ENCODE assay signal across 8 mouse cellular contexts in genomic region chr11:116661291-116661947, GRCm38 (mm10). TPM values are rescaled to one million over a fixed set of nuclear protein-coding genes. Genes with fewer than 3 reads are reported as not detected.
DNase-seq lines count a peak whose midpoint lies in the region; ATAC-seq lines count a peak whose summit lies in the region.

No protein-coding gene starts in this region.

- H3K9ac ChIP-seq in hindbrain, embryonic 12.5 days = peak overlapping the region; percentile 15
- H3K9ac ChIP-seq in neural tube, embryonic 14.5 days (replicated peaks; ENCODE audit: low read depth, low read length) = peak overlapping the region; percentile 44; the same call in 1 of the 2 replicates

- H3K27ac ChIP-seq in hindbrain, embryonic 12.5 days = peak overlapping the region; percentile 93
- H3K27ac ChIP-seq in neural tube, embryonic 14.5 days (ENCODE audit: low read depth, low read length) = peak overlapping the region; percentile 79

- peak overlapping the region; percentile 36 for H3K4me2 ChIP-seq in hindbrain, embryonic 12.5 days (replicated peaks)
- H3K4me2 ChIP-seq in neural tube, embryonic 14.5 days (ENCODE audit: low read depth, low read length) = peak overlapping the region; percentile 15; the same call in 1 of the 2 replicates

- peaks cover 93% of the 10 kb centered on the region for H3K27me3 ChIP-seq in megakaryocyte, embryonic 14.5 days (replicated peaks)
- peaks cover 9% of the 10 kb centered on the region; the same call in 1 of the 2 replicates for H3K27me3 ChIP-seq in hindbrain, embryonic 12.5 days
- no peaks in the 10 kb centered on the region for H3K27me3 ChIP-seq in neural tube, embryonic 14.5 days (ENCODE audit: control insufficient read depth, insufficient read depth, low read length)

- peaks cover 63% of the 10 kb centered on the region for H3K4me1 ChIP-seq in megakaryocyte, embryonic 14.5 days
- peaks cover 68% of the 10 kb centered on the region for H3K4me1 ChIP-seq in hindbrain, embryonic 12.5 days
- H3K4me1 ChIP-seq in neural tube, embryonic 14.5 days (ENCODE audit: control insufficient read depth, insufficient read depth, low read length) = peaks cover 51% of the 10 kb centered on the region

- DNase-seq in cerebellum, adult 11-12 months = peak; percentile 60
- DNase-seq in cerebellum, adult 8-10 months = no peak
- DNase-seq in T-cell, adult 2 months (ENCODE audit: low spot score) = no peak
- DNase-seq in kidney, adult 8-10 months = no peak

- ATAC-seq in megakaryocyte, adult 5-6 weeks (ENCODE audit: poor library complexity, severe bottlenecking) = no peak
- peak; percentile 68 for ATAC-seq in hindbrain, embryonic 12.5 days (ENCODE audit: low FRiP score)
- peak; percentile 75 for ATAC-seq in neural tube, embryonic 14.5 days (ENCODE audit: low read depth)

- no peaks in the 10 kb centered on the region for H3K36me3 ChIP-seq in megakaryocyte, embryonic 14.5 days (replicated peaks; ENCODE audit: low read length)
- H3K36me3 ChIP-seq in hindbrain, embryonic 12.5 days = no peaks in the 10 kb centered on the region
- H3K36me3 ChIP-seq in neural tube, embryonic 14.5 days (ENCODE audit: control insufficient read depth, insufficient read depth, low read length) = no peaks in the 10 kb centered on the region

- H3K9me3 ChIP-seq in megakaryocyte, embryonic 14.5 days = no peaks in the 10 kb centered on the region
- no peaks in the 10 kb centered on the region for H3K9me3 ChIP-seq in hindbrain, embryonic 12.5 days (replicated peaks)
- H3K9me3 ChIP-seq in neural tube, embryonic 14.5 days (ENCODE audit: control insufficient read depth, low read length) = no peaks in the 10 kb centered on the region

- H3K4me3 ChIP-seq in megakaryocyte, embryonic 14.5 days (replicated peaks) = peak overlapping the region; percentile 46
- no peak overlapping the region for H3K4me3 ChIP-seq in hindbrain, embryonic 12.5 days
- H3K4me3 ChIP-seq in neural tube, embryonic 14.5 days (ENCODE audit: low read depth, low read length) = no peak overlapping the region

- 16% methylated on average over 13 of the region's 13 CpGs for WGBS in hindbrain, embryonic 12.5 days
- WGBS in neural tube, embryonic 14.5 days = 10% methylated on average over 13 of the region's 13 CpGs

RNA-seq across cellular contexts. Expression of gene Cygb, which starts 7.3 kb away (rescaled TPM):
- polyA plus RNA-seq in megakaryocyte, embryonic 14.5 days (2012; ENCODE audit: insufficient read depth, low replicate concordance) = not detected in 2 replicates
- not detected in 2 replicates for total RNA-seq in megakaryocyte, adult 5-6 weeks (2015)
- total RNA-seq in megakaryocyte, adult 5-6 weeks (2017) = not detected in 2 replicates
- 4.5 and 5.9 TPM in 2 replicates for polyA plus RNA-seq in hindbrain, embryonic 12.5 days (2016; fragmentation: Nextera tagmentation; extraction: Ambion mirVana)
- 23.7 and 29.1 TPM in 2 replicates for polyA plus RNA-seq in neural tube, embryonic 14.5 days (2014; fragmentation: Nextera tagmentation; extraction: Ambion mirVana)

RNA-seq across cellular contexts. Expression of gene Prcd, which starts 8.1 kb away (rescaled TPM):
- polyA plus RNA-seq in megakaryocyte, embryonic 14.5 days (2012; ENCODE audit: insufficient read depth, low replicate concordance) = not detected in 2 replicates
- 0.80 TPM in 1 of 2 replicates, not detected in the other for total RNA-seq in megakaryocyte, adult 5-6 weeks (2015)
- total RNA-seq in megakaryocyte, adult 5-6 weeks (2017) = not detected in 2 replicates
- polyA plus RNA-seq in hindbrain, embryonic 12.5 days (2016; fragmentation: Nextera tagmentation; extraction: Ambion mirVana) = 0.34 and 0.43 TPM in 2 replicates
- 2.7 and 3.1 TPM in 2 replicates for polyA plus RNA-seq in neural tube, embryonic 14.5 days (2014; fragmentation: Nextera tagmentation; extraction: Ambion mirVana)

RNA-seq across cellular contexts. Expression of gene Rhbdf2, which starts 34.6 kb away (rescaled TPM):
- polyA plus RNA-seq in megakaryocyte, embryonic 14.5 days (2012; ENCODE audit: insufficient read depth, low replicate concordance) = 22.9 and 66.2 TPM in 2 replicates
- 20.9 and 21.8 TPM in 2 replicates for total RNA-seq in megakaryocyte, adult 5-6 weeks (2015)
- 16.2 TPM in 2 replicates for total RNA-seq in megakaryocyte, adult 5-6 weeks (2017)
- polyA plus RNA-seq in hindbrain, embryonic 12.5 days (2016; fragmentation: Nextera tagmentation; extraction: Ambion mirVana) = 3.7 and 4.5 TPM in 2 replicates
- 0.52 and 1.1 TPM in 2 replicates for polyA plus RNA-seq in neural tube, embryonic 14.5 days (2014; fragmentation: Nextera tagmentation; extraction: Ambion mirVana)
